9 mouse cellular contexts compared by ENCODE assay signal in the genomic region with DNA sequence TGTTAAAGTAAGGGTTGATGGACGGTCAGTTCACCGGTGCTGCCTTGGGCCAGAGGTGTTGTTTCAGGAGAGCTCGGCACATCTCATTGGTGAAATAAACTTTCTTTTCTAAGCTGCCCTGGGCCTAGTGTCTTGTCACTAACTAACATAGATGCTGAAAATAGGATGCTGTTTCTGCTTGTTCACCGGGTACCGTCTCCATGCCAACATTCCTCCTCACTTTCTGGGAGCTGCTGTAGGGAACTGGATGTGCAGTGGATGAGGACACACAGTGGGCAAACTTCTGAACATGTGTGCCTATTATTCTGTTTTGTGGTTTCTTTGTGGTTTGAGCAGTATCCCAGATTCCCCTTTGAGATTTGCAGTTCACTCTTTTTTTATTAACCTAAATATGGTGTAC.
"Had no signal": no experiment of that assay in that cellular context is flagged by ENCODE, and none has a peak within 500 bp of the region (broad histone marks: within the 10 kb centered on the region; RNA-seq: fewer than 3 reads in every experiment).

No protein-coding gene starts in this region.

- DNase-seq: kidney, adult 18-20 months; kidney, postnatal 10 days; kidney, postnatal 4 days; lung, embryonic 14.5 days; lung, postnatal 10 days; lung, postnatal 4 days; midbrain, embryonic 14.5 days; spleen, adult 18-20 months; thymus, postnatal 4 days had no signal
